Mouse (Mus musculus): Measurements from ENCODE around the gene Sdc4. TPM values are rescaled to one million over a fixed set of nuclear protein-coding genes. Genes with fewer than 3 reads are reported as not detected.

The Sdc4 gene
- polyA plus RNA-seq, 1 experiment from 2014 or later: 10.4 TPM

- no peak overlapping the region for H3K9ac ChIP-seq
- no peaks in the 10 kb centered on the region for H3K36me3 ChIP-seq
- no peak overlapping the region for H3K4me2 ChIP-seq
- 92% methylated on average over 5 of the region's 5 CpGs for whole genome bisulfite sequencing
- no peak overlapping the region for H3K27ac ChIP-seq (replicated peaks)
- H3K27me3 ChIP-seq: no peaks in the 10 kb centered on the region
- H3K4me3 ChIP-seq: no peak overlapping the region
- no peak for ATAC-seq (ENCODE audit: low FRiP score, low read depth)
- no peaks in the 10 kb centered on the region for H3K9me3 ChIP-seq
- H3K4me1 ChIP-seq (replicated peaks): no peaks in the 10 kb centered on the region
Observed at GRCm38 (mm10) chr2:164425401-164425800, 18.3 kb downstream of the Sdc4 start.

GRCm38 (mm10) chr2:164424406-164424805, 19.3 kb downstream of the Sdc4 start:
- H3K27me3 ChIP-seq: no peaks in the 10 kb centered on the region
- H3K36me3 ChIP-seq: no peaks in the 10 kb centered on the region
- no peak overlapping the region for H3K9ac ChIP-seq
- H3K4me1 ChIP-seq (replicated peaks): no peaks in the 10 kb centered on the region
- WGBS: 92% methylated on average over 8 of the region's 8 CpGs
- no peak overlapping the region for H3K27ac ChIP-seq (replicated peaks)
- H3K9me3 ChIP-seq: no peaks in the 10 kb centered on the region
- H3K4me3 ChIP-seq: no peak overlapping the region
- ATAC-seq (ENCODE audit: low FRiP score, low read depth): no peak
- H3K4me2 ChIP-seq: no peak overlapping the region

GRCm38 (mm10) chr2:164423464-164423863, 20.2 kb downstream of the Sdc4 start:
- WGBS: 89% methylated on average over 11 of the region's 11 CpGs
- no peak for ATAC-seq (ENCODE audit: low FRiP score, low read depth)

GRCm38 (mm10) chr2:164422675-164423393, 20.9 kb downstream of the Sdc4 start:
- H3K27ac ChIP-seq (replicated peaks): no peak overlapping the region
- WGBS: 90% methylated on average over 15 of the region's 15 CpGs
- H3K36me3 ChIP-seq: no peaks in the 10 kb centered on the region
- H3K4me2 ChIP-seq: no peak overlapping the region
- no peaks in the 10 kb centered on the region for H3K27me3 ChIP-seq
- H3K9me3 ChIP-seq: no peaks in the 10 kb centered on the region
- ATAC-seq (ENCODE audit: low FRiP score, low read depth): no peak
- H3K4me3 ChIP-seq: no peak overlapping the region
- no peaks in the 10 kb centered on the region for H3K4me1 ChIP-seq (replicated peaks)
- H3K9ac ChIP-seq: no peak overlapping the region

More at GRCm38 (mm10) chr2:164423464-164423863, 20.2 kb downstream of the Sdc4 start:
- Histone ChIP-seq H3K4me1 (replicated peaks) (no peaks in the 10 kb centered on the region), H3K27me3 (no peaks in the 10 kb centered on the region), H3K9me3 (no peaks in the 10 kb centered on the region), H3K27ac (replicated peaks) (no peak overlapping the region), H3K4me2 (no peak overlapping the region), H3K9ac (no peak overlapping the region), H3K36me3 (no peaks in the 10 kb centered on the region), H3K4me3 (no peak overlapping the region)

- Histone ChIP-seq H3K4me3 (no peak overlapping the region), H3K27me3 (no peaks in the 10 kb centered on the region; the same call in 1 of the 2 replicates), H3K36me3 (no peaks in the 10 kb centered on the region), H3K4me2 (no peak overlapping the region), H3K4me1 (replicated peaks) (no peaks in the 10 kb centered on the region), H3K9ac (no peak overlapping the region), H3K27ac (replicated peaks) (no peak overlapping the region), H3K9me3 (no peaks in the 10 kb centered on the region)
- no peak for ATAC-seq (ENCODE audit: low FRiP score, low read depth)
- 86% methylated on average over 8 of the region's 8 CpGs for WGBS
Observed at GRCm38 (mm10) chr2:164421979-164422378, 21.7 kb downstream of the Sdc4 start.

GRCm38 (mm10) chr2:164421306-164421705, 22.4 kb downstream of the Sdc4 start:
- H3K4me3 ChIP-seq: no peak overlapping the region
- ATAC-seq (ENCODE audit: low FRiP score, low read depth): no peak

GRCm38 (mm10) chr2:164419489-164419888, 24.2 kb downstream of the Sdc4 start:
- H3K9ac ChIP-seq: no peak overlapping the region
- no peak overlapping the region for H3K4me2 ChIP-seq
- 9% methylated on average over 3 of the region's 3 CpGs for whole genome bisulfite sequencing
- H3K27ac ChIP-seq (replicated peaks): no peak overlapping the region
- H3K27me3 ChIP-seq: peaks cover 3% of the 10 kb centered on the region; the same call in 1 of the 2 replicates
- H3K4me1 ChIP-seq (replicated peaks): no peaks in the 10 kb centered on the region
- no peak overlapping the region for H3K4me3 ChIP-seq
- no peaks in the 10 kb centered on the region for H3K36me3 ChIP-seq
- no peak for ATAC-seq (ENCODE audit: low FRiP score, low read depth)
- H3K9me3 ChIP-seq: no peaks in the 10 kb centered on the region

More at GRCm38 (mm10) chr2:164421306-164421705, 22.4 kb downstream of the Sdc4 start:
- Histone ChIP-seq H3K9ac (no peak overlapping the region), H3K4me2 (no peak overlapping the region), H3K9me3 (no peaks in the 10 kb centered on the region), H3K27ac (replicated peaks) (no peak overlapping the region), H3K27me3 (no peaks in the 10 kb centered on the region; the same call in 1 of the 2 replicates), H3K36me3 (no peaks in the 10 kb centered on the region), H3K4me1 (replicated peaks) (no peaks in the 10 kb centered on the region)
- WGBS: 95% methylated on average over 7 of the region's 7 CpGs

GRCm38 (mm10) chr2:164418308-164418875, 25.3 kb downstream of the Sdc4 start:
- Histone ChIP-seq H3K36me3 (no peaks in the 10 kb centered on the region), H3K27ac (replicated peaks) (no peak overlapping the region), H3K4me2 (no peak overlapping the region), H3K27me3 (peaks cover 3% of the 10 kb centered on the region; the same call in 1 of the 2 replicates), H3K4me3 (no peak overlapping the region), H3K9me3 (no peaks in the 10 kb centered on the region), H3K4me1 (replicated peaks) (0 out of 2 replicates have a peak, but pooled peaks cover 4% of the 10 kb centered on the region), H3K9ac (no peak overlapping the region)
- 37% methylated on average over 3 of the region's 3 CpGs for WGBS
- ATAC-seq (ENCODE audit: low FRiP score, low read depth): no peak

GRCm38 (mm10) chr2:164417198-164417597, 26.5 kb downstream of the Sdc4 start:
- 0 out of 2 replicates have a peak, but pooled peaks cover 4% of the 10 kb centered on the region for H3K4me1 ChIP-seq (replicated peaks)
- no peak overlapping the region for H3K4me3 ChIP-seq
- H3K9ac ChIP-seq: no peak overlapping the region
- no peak overlapping the region for H3K4me2 ChIP-seq
- ATAC-seq (ENCODE audit: low FRiP score, low read depth): no peak
- H3K27me3 ChIP-seq: peaks cover 3% of the 10 kb centered on the region; the same call in 1 of the 2 replicates
- WGBS: 1% methylated on average over 2 of the region's 2 CpGs
- no peaks in the 10 kb centered on the region for H3K9me3 ChIP-seq
- H3K27ac ChIP-seq (replicated peaks): no peak overlapping the region
- H3K36me3 ChIP-seq: no peaks in the 10 kb centered on the region

GRCm38 (mm10) chr2:164414581-164414980, 29.1 kb downstream of the Sdc4 start:
- no peaks in the 10 kb centered on the region for H3K9me3 ChIP-seq
- 71% methylated on average over 10 of the region's 10 CpGs for whole genome bisulfite sequencing
- no peak for ATAC-seq (ENCODE audit: low FRiP score, low read depth)
- H3K36me3 ChIP-seq: no peaks in the 10 kb centered on the region
- H3K4me2 ChIP-seq: peak overlapping the region; percentile 51
- H3K9ac ChIP-seq: no peak overlapping the region
- H3K4me3 ChIP-seq: peak overlapping the region; percentile 23
- H3K27me3 ChIP-seq: peaks cover 20% of the 10 kb centered on the region
- no peak overlapping the region for H3K27ac ChIP-seq (replicated peaks)
- H3K4me1 ChIP-seq (replicated peaks): 0 out of 2 replicates have a peak, but pooled peaks cover 4% of the 10 kb centered on the region

- ATAC-seq (ENCODE audit: low FRiP score, low read depth): no peak
- WGBS: 25% methylated on average over 28 of the region's 28 CpGs
- no peak overlapping the region for H3K27ac ChIP-seq (replicated peaks)
- peak overlapping the region; percentile 51 for H3K4me2 ChIP-seq
- no peaks in the 10 kb centered on the region for H3K9me3 ChIP-seq
- peaks cover 25% of the 10 kb centered on the region for H3K27me3 ChIP-seq
- H3K36me3 ChIP-seq: no peaks in the 10 kb centered on the region
- peak overlapping the region; percentile 23 for H3K4me3 ChIP-seq
- H3K9ac ChIP-seq: no peak overlapping the region
- 0 out of 2 replicates have a peak, but pooled peaks cover 4% of the 10 kb centered on the region for H3K4me1 ChIP-seq (replicated peaks)
Observed at GRCm38 (mm10) chr2:164414167-164414566, 29.5 kb downstream of the Sdc4 start.

GRCm38 (mm10) chr2:164407708-164408107, 36.0 kb downstream of the Sdc4 start:
- Histone ChIP-seq H3K27me3 (peaks cover 85% of the 10 kb centered on the region), H3K9me3 (no peaks in the 10 kb centered on the region), H3K4me3 (no peak overlapping the region), H3K4me1 (replicated peaks) (peaks cover 13% of the 10 kb centered on the region), H3K9ac (no peak overlapping the region), H3K36me3 (no peaks in the 10 kb centered on the region), H3K27ac (replicated peaks) (no peak overlapping the region), H3K4me2 (peak overlapping the region; percentile 17; the same call in 1 of the 2 replicates)
- no peak for ATAC-seq (ENCODE audit: low FRiP score, low read depth)
- 3% methylated on average over 22 of the region's 22 CpGs for WGBS

Measured in hindbrain, embryonic 15.5 days (tissue).